Mouse (Mus musculus) intestine, embryonic 14.5 days (tissue): ENCODE data around the gene Tnip3. TPM values are rescaled to one million over a fixed set of nuclear protein-coding genes. Genes with fewer than 3 reads are reported as not detected.
A peak's percentile ranks its signal among the peaks of the same experiment; 100 is the strongest.

ENCODE experiments used
- ATAC-seq: fragments of 200-750 bp; cut with Nextera tagmentation; replicated peaks from 2 replicates; pipeline ENCODE4 v1.8.0; 2017; ENCODE audit warnings: low read depth, moderate number of reproducible peaks, moderate TSS enrichment, moderate library complexity; ENCODE audit not compliant: low FRiP score, low TSS enrichment
- DNase-seq: peaks from one replicate; pipeline ENCODE4 v3.0.0-alpha.2; 2018; ENCODE audit warnings: low spot score
- H3K27ac ChIP-seq: fragments of 300-500 bp; sonication (generic); 2 replicates; pipeline ENCODE4 v1.5.1; 2014; ENCODE audit warnings: low read depth, mild to moderate bottlenecking, control low read depth
- H3K27me3 ChIP-seq: fragments of 300-500 bp; sonication (generic); replicated peaks from 2 replicates; pipeline ENCODE4 v1.6.1; 2014; ENCODE audit warnings: low read length, control low read depth; ENCODE audit not compliant: control insufficient read depth, insufficient read depth
- H3K36me3 ChIP-seq: fragments of 300-500 bp; sonication (generic); 2 replicates; pipeline ENCODE4 v1.6.1; 2014; ENCODE audit warnings: low read length, control low read depth; ENCODE audit not compliant: control insufficient read depth, insufficient read depth
- H3K4me1 ChIP-seq: fragments of 300-500 bp; sonication (generic); replicated peaks from 2 replicates; pipeline ENCODE4 v1.6.1; 2014; ENCODE audit warnings: low read length, control low read depth, mixed read lengths; ENCODE audit not compliant: control insufficient read depth, insufficient read depth
- H3K4me2 ChIP-seq: fragments of 300-500 bp; sonication (generic); 2 replicates; pipeline ENCODE4 v1.6.1; 2014; ENCODE audit warnings: low read length
- H3K4me3 ChIP-seq: fragments of 300-500 bp; sonication (generic); 2 replicates; pipeline ENCODE4 v1.5.1; 2014; ENCODE audit warnings: low read depth, low read length, control low read depth, mixed read lengths
- H3K9ac ChIP-seq: fragments of 300-500 bp; sonication (generic); 2 replicates; pipeline ENCODE4 v1.6.1; 2014; ENCODE audit warnings: mild to moderate bottlenecking, low read length
- H3K9me3 ChIP-seq: fragments of 300-500 bp; sonication (generic); 2 replicates; pipeline ENCODE4 v1.6.1; 2016; ENCODE audit warnings: low read length, control low read depth; ENCODE audit not compliant: control insufficient read depth
- WGBS: fragments of 180-500 bp; shearing (Covaris S2); extraction: QIAGEN DNeasy Blood & Tissue Kit; methylation state at CpG from one replicate; pipeline ENCODE4 v1.1.7; 2014; 5-methylcytosine and 5-hydroxymethylcytosine counted together
- polyA plus RNA-seq: library from polyadenylated mRNA; unstranded; fragments of >200 nt; fragmentation: Nextera tagmentation; extraction: Ambion mirVana; gene quantifications from 2 replicates; pipeline ENCODE4 v1.2.1, GENCODE M21; 2014

Tnip3 gene
- polyA plus RNA-seq, 1 experiment from 2014 or later: not detected

DNA sequence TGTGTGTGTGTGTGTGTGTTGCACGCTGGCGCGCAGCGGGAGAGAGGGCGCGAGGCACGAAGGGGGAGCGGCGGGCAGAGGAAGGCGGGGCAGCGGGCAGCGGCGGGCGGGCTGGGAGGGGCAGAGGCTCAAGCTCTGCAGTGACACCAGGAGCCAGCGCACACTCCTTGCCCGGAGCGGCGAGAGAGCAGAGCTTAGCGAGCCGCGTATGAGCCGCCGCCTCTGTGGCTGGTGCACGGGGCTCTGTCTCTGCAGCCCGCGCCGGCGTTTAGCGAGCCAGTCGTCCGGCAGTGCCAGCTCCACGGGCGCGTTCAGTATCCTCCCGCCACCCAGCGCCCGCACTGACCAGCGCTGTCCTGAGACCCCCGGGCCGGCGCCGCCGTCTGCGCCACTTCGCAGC lies 146.3 kb downstream of the Tnip3 start, which contains the start of gene Ndnf:
Ndnf (plus strand) TSS at position 140 of the 400 bp plus-strand sequence.
- Histone ChIP-seq H3K27ac (no peak within 1 kb of the TSS), H3K4me2 (peak within 1 kb of the TSS; percentile 71), H3K27me3 (peaks cover 18% of the 10 kb centered on the region), H3K9ac (peak within 1 kb of the TSS; percentile 45), H3K36me3 (no peaks in the 10 kb centered on the region), H3K4me3 (peak within 1 kb of the TSS; percentile 44), H3K9me3 (no peaks in the 10 kb centered on the region), H3K4me1 (peaks cover 4% of the 10 kb centered on the region; the same call in 1 of the 2 replicates)
- WGBS: 0% methylated on average over 33 of the region's 45 CpGs
- DNase-seq (peak; percentile 79), ATAC-seq (peak; percentile 85)

DNA sequence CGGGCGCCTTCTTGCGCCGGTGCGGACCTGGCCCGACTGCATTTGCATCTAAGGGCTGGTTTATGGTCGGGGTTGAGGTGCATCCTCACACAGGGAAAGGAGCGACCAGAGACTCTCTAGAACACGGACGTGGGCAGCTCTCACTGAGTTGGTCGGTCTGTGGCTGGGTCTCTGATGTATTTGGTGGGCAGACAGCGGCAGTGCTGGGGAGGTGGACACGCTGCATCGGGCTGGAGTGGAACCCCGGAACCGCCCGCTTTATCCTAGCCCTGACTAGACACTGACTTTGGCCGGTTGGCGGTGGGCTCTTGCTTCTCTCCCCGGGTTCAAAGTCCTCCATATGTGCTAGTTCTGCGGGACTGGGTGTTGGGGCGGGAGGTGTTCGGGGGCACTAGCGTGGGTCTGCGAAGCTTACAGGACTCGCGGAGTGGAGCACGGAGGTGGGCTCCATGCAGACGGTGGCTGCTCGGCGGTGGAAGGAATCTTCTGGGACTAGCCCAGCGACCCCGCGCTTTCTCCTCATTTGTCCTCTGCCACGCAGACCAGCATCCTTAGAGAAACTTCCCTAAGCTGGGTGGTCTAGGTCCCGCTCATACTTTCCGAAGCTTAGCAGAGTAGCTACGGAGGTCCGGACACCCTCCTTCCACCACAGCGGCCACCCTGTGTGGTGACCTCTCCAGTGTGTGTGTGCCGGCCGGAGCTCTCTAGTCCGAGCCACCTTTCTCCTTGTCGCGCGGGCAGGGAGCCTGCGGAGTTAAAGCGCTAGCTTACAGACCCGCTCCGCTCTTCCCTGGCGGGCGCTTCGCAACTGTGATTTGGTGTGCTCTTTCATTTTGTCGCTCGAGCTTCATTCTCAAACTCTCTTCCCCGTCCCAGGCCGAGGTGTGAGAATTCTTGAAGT lies 147.3 kb downstream of the Tnip3 start:
- H3K4me3 ChIP-seq: peak overlapping the region; percentile 44
- DNase-seq: peak; percentile 78
- WGBS: 1% methylated on average over 57 of the region's 57 CpGs
- H3K27ac ChIP-seq: no peak overlapping the region
- H3K27me3 ChIP-seq: peaks cover 18% of the 10 kb centered on the region
- H3K4me2 ChIP-seq: peak overlapping the region; percentile 71
- H3K4me1 ChIP-seq: peaks cover 4% of the 10 kb centered on the region; the same call in 1 of the 2 replicates
- H3K9ac ChIP-seq: peak overlapping the region; percentile 45
- H3K36me3 ChIP-seq: no peaks in the 10 kb centered on the region
- peak; percentile 53; the same call in 1 of the 2 replicates for ATAC-seq
- no peaks in the 10 kb centered on the region for H3K9me3 ChIP-seq

Other genes with a start within 250 kb of the Tnip3 start
- 0.47 TPM in 1 of 2 replicates, not detected in the other for gene C130060K24Rik, start 144.2 kb upstream of the Tnip3 start, polyA plus RNA-seq
- 2.2 and 2.4 TPM in 2 replicates for gene Ndnf, start 146.3 kb downstream of the Tnip3 start, polyA plus RNA-seq